Comparison of ENCODE assay signal across 12 mouse cellular contexts in the genomic region with DNA sequence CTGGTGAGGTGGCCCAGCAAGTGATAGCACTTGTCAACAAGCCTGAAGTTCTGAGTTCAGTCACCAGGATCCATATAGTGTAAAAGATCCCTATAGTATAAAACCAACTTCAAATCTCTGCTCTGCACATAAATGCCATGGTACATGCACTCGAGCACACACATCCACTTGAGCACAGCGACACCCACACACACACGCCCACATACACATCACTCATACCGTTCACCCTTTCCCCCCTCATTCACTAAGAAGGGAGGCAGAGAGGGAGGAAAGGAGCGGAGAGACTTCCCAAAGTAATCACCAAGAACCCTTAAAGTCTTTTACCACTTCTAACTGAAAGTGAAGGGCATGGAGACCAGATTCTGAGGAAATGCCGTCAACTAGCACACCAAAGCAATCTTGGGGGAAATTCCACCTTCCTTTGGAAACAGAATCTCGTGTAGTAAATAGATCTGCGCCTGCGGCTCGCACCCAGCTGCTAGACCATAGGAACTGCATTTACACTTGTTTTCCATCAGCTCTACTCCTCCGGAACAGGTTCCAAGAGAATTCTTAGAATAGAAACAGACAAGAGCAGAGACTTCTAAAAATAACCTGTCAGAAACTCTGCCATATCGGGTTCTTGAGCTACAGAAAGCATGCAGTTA. TPM values are rescaled to one million over a fixed set of nuclear protein-coding genes. Genes with fewer than 3 reads are reported as not detected.
DNase-seq lines count a peak whose midpoint lies in the region; ATAC-seq and TF ChIP-seq lines count a peak whose summit lies in the region.
"Had no signal": no experiment of that assay in that cellular context is flagged by ENCODE, and none has a peak within 500 bp of the region (broad histone marks: within the 10 kb centered on the region; RNA-seq: fewer than 3 reads in every experiment).

No protein-coding gene starts in this region.

- no peaks in the 10 kb centered on the region for H3K36me3 ChIP-seq in midbrain, postnatal 0 days (ENCODE audit: insufficient read depth, low read length)
- H3K36me3 ChIP-seq in midbrain, embryonic 16.5 days (ENCODE audit: control insufficient read depth, insufficient read depth, low read length) = peaks cover 3% of the 10 kb centered on the region; the same call in 1 of the 2 replicates
- peaks cover 10% of the 10 kb centered on the region for H3K36me3 ChIP-seq in heart, embryonic 10.5 days
- peaks cover 58% of the 10 kb centered on the region for H3K36me3 ChIP-seq in liver, embryonic 12.5 days
- H3K36me3 ChIP-seq: stomach, embryonic 15.5 days had no signal

- H3K27ac ChIP-seq in midbrain, postnatal 0 days (ENCODE audit: low read depth, low read length) = no peak overlapping the region
- no peak overlapping the region for H3K27ac ChIP-seq in midbrain, embryonic 16.5 days (ENCODE audit: low read length)
- H3K27ac ChIP-seq in heart, embryonic 10.5 days = peak overlapping the region; percentile 90
- no peak overlapping the region for H3K27ac ChIP-seq in left cerebral cortex, adult 2 months
- no peak overlapping the region for H3K27ac ChIP-seq in liver, embryonic 12.5 days
- H3K27ac ChIP-seq: forebrain, embryonic 13.5 days; neural tube, embryonic 13.5 days; stomach, embryonic 15.5 days had no signal

- H3K4me2 ChIP-seq in midbrain, postnatal 0 days (ENCODE audit: low read depth, low read length, poor library complexity, severe bottlenecking) = no peak overlapping the region
- no peak overlapping the region for H3K4me2 ChIP-seq in midbrain, embryonic 16.5 days (ENCODE audit: low read length)
- no peak overlapping the region for H3K4me2 ChIP-seq in liver, embryonic 12.5 days
- H3K4me2 ChIP-seq: forebrain, embryonic 13.5 days; neural tube, embryonic 13.5 days; stomach, embryonic 15.5 days had no signal

- no peaks in the 10 kb centered on the region for H3K9me3 ChIP-seq in midbrain, postnatal 0 days (ENCODE audit: low read length)
- H3K9me3 ChIP-seq in midbrain, embryonic 16.5 days (replicated peaks; ENCODE audit: control insufficient read depth, low read length, poor library complexity, severe bottlenecking) = no peaks in the 10 kb centered on the region
- H3K9me3 ChIP-seq in heart, embryonic 10.5 days = no peaks in the 10 kb centered on the region
- H3K9me3 ChIP-seq in liver, embryonic 12.5 days (replicated peaks) = no peaks in the 10 kb centered on the region
- H3K9me3 ChIP-seq: forebrain, embryonic 13.5 days; neural tube, embryonic 13.5 days; stomach, embryonic 15.5 days had no signal

- no peak overlapping the region for H3K9ac ChIP-seq in midbrain, postnatal 0 days (replicated peaks; ENCODE audit: low read length, poor library complexity, severe bottlenecking)
- H3K9ac ChIP-seq in midbrain, embryonic 16.5 days (ENCODE audit: low read depth, low read length) = no peak overlapping the region
- H3K9ac ChIP-seq in liver, embryonic 12.5 days = no peak overlapping the region
- H3K9ac ChIP-seq: forebrain, embryonic 13.5 days; neural tube, embryonic 13.5 days; stomach, embryonic 15.5 days had no signal

- H3K4me1 ChIP-seq in midbrain, postnatal 0 days (ENCODE audit: insufficient read depth, low read length) = no peaks in the 10 kb centered on the region
- H3K4me1 ChIP-seq in midbrain, embryonic 16.5 days (ENCODE audit: control insufficient read depth, insufficient read depth, low read length) = no peaks in the 10 kb centered on the region
- H3K4me1 ChIP-seq in heart, embryonic 10.5 days = peaks cover 20% of the 10 kb centered on the region
- H3K4me1 ChIP-seq in liver, embryonic 12.5 days = peaks cover 10% of the 10 kb centered on the region
- H3K4me1 ChIP-seq: forebrain, embryonic 13.5 days; neural tube, embryonic 13.5 days; stomach, embryonic 15.5 days had no signal

- intact Hi-C loops in left cerebral cortex, adult 2 months (cut with DNase I) = no loop called here

- no peak for TF ChIP-seq CTCF in midbrain, postnatal 0 days (IDR thresholded peaks at IDR 0.05)
- no peak for TF ChIP-seq CTCF in left cerebral cortex, adult 2 months (IDR thresholded peaks at IDR 0.05)

- peak; percentile 8 for DNase-seq in midbrain, postnatal 0 days (ENCODE audit: low spot score)
- DNase-seq in heart, embryonic 10.5 days (ENCODE audit: low spot score) = no peak
- DNase-seq in left cerebral cortex, adult 2 months (ENCODE audit: extremely low spot score in 1 of 2, low spot score in 2 of 2) = peak; percentile 18 to 24
- no peak for DNase-seq in urinary bladder, postnatal 10 days (ENCODE audit: low spot score)
- no peak for DNase-seq in thymus, postnatal 25 days
- DNase-seq: adrenal gland, postnatal 36 days; kidney, adult 18-20 months had no signal

- no peak overlapping the region for H3K4me3 ChIP-seq in midbrain, postnatal 0 days (ENCODE audit: low read depth, low read length)
- no peak overlapping the region for H3K4me3 ChIP-seq in midbrain, embryonic 16.5 days (ENCODE audit: low read depth, low read length)
- H3K4me3 ChIP-seq in heart, embryonic 10.5 days = peak overlapping the region; percentile 45
- no peak overlapping the region for H3K4me3 ChIP-seq in left cerebral cortex, adult 2 months
- H3K4me3 ChIP-seq in liver, embryonic 12.5 days = no peak overlapping the region
- H3K4me3 ChIP-seq: forebrain, embryonic 13.5 days; neural tube, embryonic 13.5 days; stomach, embryonic 15.5 days had no signal

- H3K27me3 ChIP-seq in midbrain, postnatal 0 days (ENCODE audit: insufficient read depth, low read length) = no peaks in the 10 kb centered on the region
- H3K27me3 ChIP-seq in midbrain, embryonic 16.5 days (ENCODE audit: control insufficient read depth, insufficient read depth, low read depth, low read length) = no peaks in the 10 kb centered on the region
- H3K27me3 ChIP-seq in heart, embryonic 10.5 days (ENCODE audit: insufficient read depth, poor library complexity, severe bottlenecking) = no peaks in the 10 kb centered on the region
- no peaks in the 10 kb centered on the region for H3K27me3 ChIP-seq in liver, embryonic 12.5 days (replicated peaks)
- H3K27me3 ChIP-seq: forebrain, embryonic 13.5 days; neural tube, embryonic 13.5 days; stomach, embryonic 15.5 days had no signal

- no peak for ATAC-seq in midbrain, postnatal 0 days (ENCODE audit: low FRiP score)
- ATAC-seq in midbrain, embryonic 16.5 days = no peak
- ATAC-seq in liver, embryonic 12.5 days = no peak
- ATAC-seq: forebrain, embryonic 13.5 days had no signal

- 82% methylated on average over 12 of the region's 12 CpGs for WGBS in midbrain, postnatal 0 days
- WGBS in midbrain, embryonic 16.5 days = 92% methylated on average over 12 of the region's 12 CpGs
- 53% methylated on average over 12 of the region's 12 CpGs for WGBS in heart, embryonic 10.5 days
- WGBS in liver, embryonic 12.5 days (ENCODE audit: insufficient replicate concordance) = 77% methylated on average over 12 of the region's 12 CpGs

RNA-seq across cellular contexts. Expression of gene Ubap2, which starts 19.3 kb away (rescaled TPM):
- 19.1 and 36.1 TPM in 2 replicates for total RNA-seq in midbrain, postnatal 0 days (2014; rRNA removed)
- 36.2 and 38.5 TPM in 2 replicates for polyA plus RNA-seq in midbrain, postnatal 0 days (2015; fragmentation: Nextera tagmentation; extraction: Ambion mirVana)
- 56.4 and 57.6 TPM in 2 replicates for polyA plus RNA-seq in midbrain, embryonic 16.5 days (2015; fragmentation: Nextera tagmentation; extraction: Ambion mirVana)
- 82.1 and 87.0 TPM in 2 replicates for polyA plus RNA-seq in heart, embryonic 10.5 days (2016; fragmentation: Nextera tagmentation; extraction: Ambion mirVana)
- total RNA-seq in left cerebral cortex, adult 2 months (2021) = 10 to 100 TPM; 39.4 to 42.2 TPM
- polyA plus RNA-seq in liver, embryonic 12.5 days (2016; fragmentation: Nextera tagmentation; extraction: Ambion mirVana) = 48.7 and 50.2 TPM in 2 replicates

RNA-seq across cellular contexts. Expression of gene Dcaf12, which starts 59.0 kb away (rescaled TPM):
- 61.2 and 65.8 TPM in 2 replicates for total RNA-seq in midbrain, postnatal 0 days (2014; rRNA removed)
- 52.6 and 53.2 TPM in 2 replicates for polyA plus RNA-seq in midbrain, postnatal 0 days (2015; fragmentation: Nextera tagmentation; extraction: Ambion mirVana)
- polyA plus RNA-seq in midbrain, embryonic 16.5 days (2015; fragmentation: Nextera tagmentation; extraction: Ambion mirVana) = 76.6 and 83.6 TPM in 2 replicates
- polyA plus RNA-seq in heart, embryonic 10.5 days (2016; fragmentation: Nextera tagmentation; extraction: Ambion mirVana) = 49.0 and 49.9 TPM in 2 replicates
- 10 to 100 TPM; 39.9 to 42.4 TPM for total RNA-seq in left cerebral cortex, adult 2 months (2021)
- 61.4 and 64.5 TPM in 2 replicates for polyA plus RNA-seq in liver, embryonic 12.5 days (2016; fragmentation: Nextera tagmentation; extraction: Ambion mirVana)

Comparison
In these comparisons a context has a peak if more than half of its experiments do, and no peak if none do; other contexts are left out.
1. DNase-seq: peak in midbrain, postnatal 0 days (single experiment) and left cerebral cortex, adult 2 months (2 of 2); none in heart, embryonic 10.5 days (single experiment), urinary bladder, postnatal 10 days (single experiment) and thymus, postnatal 25 days (single experiment).